Mouse (Mus musculus) limb, embryonic 10.5 days (tissue): ENCODE results near the gene Arsg. TPM values are rescaled to one million over a fixed set of nuclear protein-coding genes. Genes with fewer than 3 reads are reported as not detected.
A peak's percentile ranks its signal among the peaks of the same experiment; 100 is the strongest.

ENCODE experiments used
- DNase-seq: peaks from one replicate; pipeline ENCODE4 v3.0.0-alpha.2; 2017; ENCODE audit warnings: low spot score
- H3K27ac ChIP-seq: fragments of 300-500 bp; sonication (generic); 2 replicates; pipeline ENCODE4 v1.5.1; 2016; ENCODE audit warnings: mild to moderate bottlenecking
- H3K27me3 ChIP-seq: fragments of 300-500 bp; sonication (generic); 2 replicates; pipeline ENCODE4 v1.6.1; 2016; ENCODE audit warnings: low read depth, mild to moderate bottlenecking; ENCODE audit not compliant: poor library complexity, severe bottlenecking
- H3K36me3 ChIP-seq: fragments of 300-500 bp; sonication (generic); 2 replicates; pipeline ENCODE4 v1.6.1; 2016; ENCODE audit warnings: mild to moderate bottlenecking, moderate library complexity
- H3K4me1 ChIP-seq: fragments of 300-500 bp; sonication (generic); 2 replicates; pipeline ENCODE4 v1.6.1; 2016
- H3K4me3 ChIP-seq: fragments of 300-500 bp; sonication (generic); 2 replicates; pipeline ENCODE4 v1.5.1; 2016; ENCODE audit warnings: mild to moderate bottlenecking, moderate library complexity
- H3K9me3 ChIP-seq: fragments of 300-500 bp; sonication (generic); replicated peaks from 2 replicates; pipeline ENCODE4 v1.6.1; 2016; ENCODE audit warnings: mild to moderate bottlenecking
- WGBS: fragments of 180-500 bp; shearing (Covaris S2); methylation state at CpG from one replicate; pipeline ENCODE4 v1.1.7; 2016; 5-methylcytosine and 5-hydroxymethylcytosine counted together
- polyA plus RNA-seq: library from polyadenylated mRNA; unstranded; fragments of >200 nt; fragmentation: Nextera tagmentation; extraction: Ambion mirVana; gene quantifications from 2 replicates; pipeline ENCODE4 v1.2.1, GENCODE M21; 2016

The Arsg gene
- polyA plus RNA-seq, 1 experiment from 2014 or later = 1.7 TPM

- H3K4me3 ChIP-seq = no peak overlapping the region
- H3K27me3 ChIP-seq = no peaks in the 10 kb centered on the region
- WGBS = 87% methylated on average over 4 of the region's 4 CpGs
- H3K36me3 ChIP-seq = no peaks in the 10 kb centered on the region
- no peak overlapping the region for H3K27ac ChIP-seq
- no peaks in the 10 kb centered on the region for H3K9me3 ChIP-seq
- no peak for DNase-seq
- peaks cover 19% of the 10 kb centered on the region for H3K4me1 ChIP-seq
Measured at GRCm38 (mm10) chr11:109563708-109564107, 90.5 kb downstream of the Arsg start.

GRCm38 (mm10) chr11:109564466-109565214, 91.5 kb downstream of the Arsg start:
- peaks cover 19% of the 10 kb centered on the region for H3K4me1 ChIP-seq
- H3K9me3 ChIP-seq = no peaks in the 10 kb centered on the region
- H3K4me3 ChIP-seq = no peak overlapping the region
- no peak overlapping the region for H3K27ac ChIP-seq
- 92% methylated on average over 15 of the region's 15 CpGs for WGBS
- no peaks in the 10 kb centered on the region for H3K36me3 ChIP-seq
- DNase-seq = no peak
- H3K27me3 ChIP-seq = no peaks in the 10 kb centered on the region

- no peaks in the 10 kb centered on the region for H3K27me3 ChIP-seq
- no peak overlapping the region for H3K27ac ChIP-seq
- 79% methylated on average over 12 of the region's 12 CpGs for WGBS
- DNase-seq = no peak
- H3K36me3 ChIP-seq = peaks cover 8% of the 10 kb centered on the region; the same call in 1 of the 2 replicates
- no peaks in the 10 kb centered on the region for H3K4me1 ChIP-seq
- no peak overlapping the region for H3K4me3 ChIP-seq
- H3K9me3 ChIP-seq = no peaks in the 10 kb centered on the region
Measured at GRCm38 (mm10) chr11:109569007-109569618, 95.9 kb downstream of the Arsg start.

- Histone ChIP-seq H3K9me3 (no peaks in the 10 kb centered on the region), H3K27me3 (no peaks in the 10 kb centered on the region), H3K36me3 (peaks cover 8% of the 10 kb centered on the region; the same call in 1 of the 2 replicates), H3K4me3 (no peak overlapping the region), H3K4me1 (no peaks in the 10 kb centered on the region), H3K27ac (no peak overlapping the region)
- WGBS = 78% methylated on average over 7 of the region's 7 CpGs
- no peak for DNase-seq
Measured at GRCm38 (mm10) chr11:109569809-109570208, 96.6 kb downstream of the Arsg start.

- Histone ChIP-seq H3K27me3 (no peaks in the 10 kb centered on the region), H3K27ac (no peak overlapping the region), H3K4me1 (no peaks in the 10 kb centered on the region), H3K4me3 (no peak overlapping the region), H3K9me3 (no peaks in the 10 kb centered on the region), H3K36me3 (peaks cover 22% of the 10 kb centered on the region)
- no peak for DNase-seq
- 87% methylated on average over 11 of the region's 11 CpGs for WGBS
Measured at GRCm38 (mm10) chr11:109572051-109572450, 98.9 kb downstream of the Arsg start.

GRCm38 (mm10) chr11:109574604-109575003, 101.4 kb downstream of the Arsg start:
- Histone ChIP-seq H3K4me1 (no peaks in the 10 kb centered on the region), H3K4me3 (no peak overlapping the region)
- 100% methylated on average over 2 of the region's 2 CpGs for WGBS

GRCm38 (mm10) chr11:109575832-109576231, 102.7 kb downstream of the Arsg start:
- H3K4me1 ChIP-seq = no peaks in the 10 kb centered on the region
- no peaks in the 10 kb centered on the region for H3K9me3 ChIP-seq
- no peak overlapping the region for H3K4me3 ChIP-seq
- no peak overlapping the region for H3K27ac ChIP-seq
- no peak for DNase-seq
- H3K36me3 ChIP-seq = peaks cover 56% of the 10 kb centered on the region
- 91% methylated on average over 6 of the region's 6 CpGs for WGBS
- H3K27me3 ChIP-seq = no peaks in the 10 kb centered on the region

More at GRCm38 (mm10) chr11:109574604-109575003, 101.4 kb downstream of the Arsg start:
- no peaks in the 10 kb centered on the region for H3K27me3 ChIP-seq
- no peak overlapping the region for H3K27ac ChIP-seq
- DNase-seq = no peak
- H3K9me3 ChIP-seq = no peaks in the 10 kb centered on the region
- H3K36me3 ChIP-seq = peaks cover 45% of the 10 kb centered on the region

GRCm38 (mm10) chr11:109578536-109578935, 105.4 kb downstream of the Arsg start:
- H3K27ac ChIP-seq = no peak overlapping the region
- H3K4me1 ChIP-seq = peaks cover 13% of the 10 kb centered on the region
- H3K36me3 ChIP-seq = peaks cover 67% of the 10 kb centered on the region
- WGBS = 84% methylated on average over 3 of the region's 3 CpGs
- H3K27me3 ChIP-seq = no peaks in the 10 kb centered on the region
- no peak for DNase-seq
- no peak overlapping the region for H3K4me3 ChIP-seq
- H3K9me3 ChIP-seq = no peaks in the 10 kb centered on the region

- H3K27ac ChIP-seq = no peak overlapping the region
- no peaks in the 10 kb centered on the region for H3K9me3 ChIP-seq
- WGBS = 91% methylated on average over 9 of the region's 9 CpGs
- DNase-seq = no peak
- H3K4me3 ChIP-seq = no peak overlapping the region
- no peaks in the 10 kb centered on the region for H3K27me3 ChIP-seq
- peaks cover 78% of the 10 kb centered on the region for H3K36me3 ChIP-seq
- H3K4me1 ChIP-seq = peaks cover 13% of the 10 kb centered on the region
Measured at GRCm38 (mm10) chr11:109579999-109580398, 106.8 kb downstream of the Arsg start.

GRCm38 (mm10) chr11:109583986-109584385, 110.8 kb downstream of the Arsg start:
- Histone ChIP-seq H3K9me3 (no peaks in the 10 kb centered on the region), H3K36me3 (peaks cover 56% of the 10 kb centered on the region), H3K4me1 (peaks cover 17% of the 10 kb centered on the region), H3K27me3 (no peaks in the 10 kb centered on the region), H3K4me3 (no peak overlapping the region), H3K27ac (no peak overlapping the region)
- WGBS = 74% methylated on average over 14 of the region's 14 CpGs
- no peak for DNase-seq

- peak; percentile 78 for DNase-seq
- no peaks in the 10 kb centered on the region for H3K27me3 ChIP-seq
- 53% methylated on average over 11 of the region's 11 CpGs for WGBS
Measured at GRCm38 (mm10) chr11:109584843-109585713, 111.9 kb downstream of the Arsg start.

GRCm38 (mm10) chr11:109586424-109586823, 113.2 kb downstream of the Arsg start:
- Histone ChIP-seq H3K4me1 (peaks cover 17% of the 10 kb centered on the region), H3K4me3 (no peak overlapping the region)
- no peak for DNase-seq

More at GRCm38 (mm10) chr11:109584843-109585713, 111.9 kb downstream of the Arsg start:
- no peak overlapping the region for H3K4me3 ChIP-seq
- H3K9me3 ChIP-seq = no peaks in the 10 kb centered on the region
- H3K4me1 ChIP-seq = peaks cover 17% of the 10 kb centered on the region
- peaks cover 52% of the 10 kb centered on the region for H3K36me3 ChIP-seq
- no peak overlapping the region for H3K27ac ChIP-seq

More at GRCm38 (mm10) chr11:109586424-109586823, 113.2 kb downstream of the Arsg start:
- 96% methylated on average over 2 of the region's 2 CpGs for WGBS
- H3K27me3 ChIP-seq = no peaks in the 10 kb centered on the region
- H3K27ac ChIP-seq = no peak overlapping the region
- no peaks in the 10 kb centered on the region for H3K9me3 ChIP-seq
- peaks cover 47% of the 10 kb centered on the region for H3K36me3 ChIP-seq
